Mouse (Mus musculus) intestine, embryonic 14.5 days (tissue): ENCODE results near the gene Selp. TPM values are rescaled to one million over a fixed set of nuclear protein-coding genes. Genes with fewer than 3 reads are reported as not detected.

ENCODE experiments used
- polyA plus RNA-seq: library from polyadenylated mRNA; unstranded; fragments of >200 nt; fragmentation: Nextera tagmentation; extraction: Ambion mirVana; gene quantifications from 2 replicates; pipeline ENCODE4 v1.2.1, GENCODE M21; 2014

Selp gene
- polyA plus RNA-seq, 1 experiment from 2014 or later = 0.22 TPM

Other genes starting within 250 kb of the Selp start
- 15.7 and 18.5 TPM in 2 replicates for gene Scyl3, start 186.2 kb upstream of the Selp start, polyA plus RNA-seq
- 20.7 and 22.6 TPM in 2 replicates for gene BC055324, start 120.5 kb upstream of the Selp start, polyA plus RNA-seq
- 7.5 and 8.7 TPM in 2 replicates for gene Mettl18, start 120.4 kb upstream of the Selp start, polyA plus RNA-seq
- not detected in 2 replicates for gene Sele, start 67.0 kb upstream of the Selp start, polyA plus RNA-seq
- gene Sell, start 53.3 kb upstream of the Selp start, polyA plus RNA-seq = 0.19 and 0.26 TPM in 2 replicates
- 0.58 and 0.60 TPM in 2 replicates for gene F5, start 36.6 kb downstream of the Selp start, polyA plus RNA-seq
- gene Slc19a2, start 133.8 kb downstream of the Selp start, polyA plus RNA-seq = 14.2 and 16.5 TPM in 2 replicates
- gene Ccdc181, start 160.3 kb downstream of the Selp start, polyA plus RNA-seq = 9.5 and 10.3 TPM in 2 replicates
- 34.5 and 37.2 TPM in 2 replicates for gene Nme7, start 188.9 kb downstream of the Selp start, polyA plus RNA-seq
- 22.9 and 23.5 TPM in 2 replicates for gene Blzf1, start 192.2 kb downstream of the Selp start, polyA plus RNA-seq